Mouse (Mus musculus) gastrocnemius, postnatal 25 days (tissue): ENCODE results near the gene Golga7b. TPM values are rescaled to one million over a fixed set of nuclear protein-coding genes. Genes with fewer than 3 reads are reported as not detected.

ENCODE experiments used
- DNase-seq: peaks from one replicate; pipeline ENCODE4 v3.0.0; 2022
- total RNA-seq, 2 experiments: library from RNA; stranded (reverse); gene quantifications; 1 replicate in 1 of 2; 2 replicates in 1 of 2; pipeline ENCODE4 v1.2.3; 2021

Golga7b gene
- total RNA-seq, 2 experiments from 2014 or later = 1.7 to 2.3 TPM

GRCm38 (mm10) chr19:42249976-42250914, 2.9 kb downstream of the Golga7b start:
- DNase-seq = no peak

- no peak for DNase-seq
Observed at GRCm38 (mm10) chr19:42255438-42255783, 8.0 kb downstream of the Golga7b start.

GRCm38 (mm10) chr19:42255784-42256610, 8.6 kb downstream of the Golga7b start:
- DNase-seq = peak; percentile 52

DNA sequence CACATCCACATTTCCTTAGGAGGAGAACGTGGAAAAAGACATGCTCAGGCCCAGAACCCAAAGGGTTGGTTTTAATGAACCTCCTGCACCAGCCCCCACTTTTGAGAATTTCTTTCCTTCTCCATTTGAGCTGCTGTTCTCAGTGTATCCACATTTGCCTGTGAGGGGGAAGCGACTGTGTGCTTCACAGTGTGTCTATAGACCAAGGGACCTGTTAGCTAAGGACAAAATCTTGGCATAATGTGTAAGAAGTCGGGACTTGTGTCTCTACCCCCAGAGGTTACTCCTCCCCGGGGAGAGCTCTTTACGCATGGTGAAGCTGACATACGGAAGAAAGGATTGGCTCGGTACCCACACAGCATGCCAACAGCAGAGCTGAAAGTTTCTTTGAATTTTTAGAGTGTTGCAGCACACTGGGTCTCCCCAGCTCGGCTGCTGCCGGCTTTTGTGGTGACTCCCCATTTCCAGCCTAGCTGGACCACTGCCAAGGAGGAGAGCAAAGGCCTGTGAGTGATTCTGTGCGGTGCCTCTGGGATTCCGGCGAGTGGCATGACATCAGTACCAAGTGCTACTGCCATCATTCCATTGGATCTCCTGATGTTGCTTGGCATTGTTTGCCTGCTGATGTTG, 9.4 kb downstream of the Golga7b start:
- no peak for DNase-seq

- no peak for DNase-seq
Observed at GRCm38 (mm10) chr19:42257241-42257635, 9.9 kb downstream of the Golga7b start.

DNA sequence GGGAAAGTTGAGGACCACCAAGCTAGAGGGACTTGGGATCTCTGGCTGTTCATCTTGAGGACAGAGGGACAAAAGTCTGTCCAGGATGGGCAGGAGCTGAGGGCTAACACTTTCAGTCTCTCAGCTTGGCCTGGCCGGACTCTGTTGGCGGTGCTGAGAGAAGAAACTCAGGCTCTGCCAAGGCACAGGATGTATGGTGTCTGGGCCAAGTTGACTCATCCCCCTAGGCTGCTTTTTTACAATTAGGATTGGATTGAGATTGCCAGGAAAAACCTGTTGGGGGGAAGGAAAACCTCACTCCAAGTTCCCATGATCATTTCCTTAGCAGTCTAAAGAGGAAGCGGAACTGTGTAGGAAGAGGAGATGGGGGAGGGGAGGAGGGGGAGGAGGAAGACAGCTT, 10.7 kb downstream of the Golga7b start:
- no peak for DNase-seq

DNA sequence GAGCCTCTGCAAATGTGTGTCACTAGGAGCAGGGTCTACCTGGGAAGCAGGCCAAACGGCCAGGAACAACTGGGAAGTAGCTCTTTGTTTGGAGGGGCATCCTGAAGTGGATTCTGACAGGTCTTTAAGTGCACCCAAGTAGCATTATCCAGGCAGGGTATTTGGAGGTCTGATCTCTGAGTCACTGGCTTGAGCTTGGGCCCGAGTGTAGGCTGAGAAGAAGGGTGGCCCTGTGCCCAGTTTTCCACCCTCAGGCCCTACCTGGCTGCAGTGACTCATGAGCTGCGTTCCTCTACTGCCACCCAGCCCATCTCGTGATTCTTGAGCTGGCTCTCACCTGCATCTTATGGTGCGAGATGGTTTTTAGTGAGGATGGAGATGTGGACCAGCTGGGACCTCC, 11.2 kb downstream of the Golga7b start:
- no peak for DNase-seq

DNA sequence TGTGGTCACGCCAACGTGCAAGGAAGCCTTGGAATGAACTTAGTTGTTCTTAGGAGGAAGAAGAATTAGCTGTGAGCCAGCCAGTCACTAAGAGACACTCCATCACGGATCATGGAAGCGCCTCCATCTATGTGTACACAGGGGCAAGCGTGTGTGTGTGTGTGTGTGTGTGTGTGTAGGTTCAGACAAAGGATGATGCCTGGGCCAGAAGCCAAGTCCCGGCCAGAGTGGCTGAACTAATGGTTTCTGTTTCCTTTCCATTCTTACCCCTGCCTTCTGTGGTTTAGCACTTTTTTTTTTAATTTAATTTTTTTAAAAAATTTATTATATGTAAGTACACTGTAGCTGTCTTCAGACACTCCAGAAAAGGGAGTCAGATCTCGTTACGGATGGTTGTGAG, 13.1 kb downstream of the Golga7b start:
- DNase-seq = no peak

DNA sequence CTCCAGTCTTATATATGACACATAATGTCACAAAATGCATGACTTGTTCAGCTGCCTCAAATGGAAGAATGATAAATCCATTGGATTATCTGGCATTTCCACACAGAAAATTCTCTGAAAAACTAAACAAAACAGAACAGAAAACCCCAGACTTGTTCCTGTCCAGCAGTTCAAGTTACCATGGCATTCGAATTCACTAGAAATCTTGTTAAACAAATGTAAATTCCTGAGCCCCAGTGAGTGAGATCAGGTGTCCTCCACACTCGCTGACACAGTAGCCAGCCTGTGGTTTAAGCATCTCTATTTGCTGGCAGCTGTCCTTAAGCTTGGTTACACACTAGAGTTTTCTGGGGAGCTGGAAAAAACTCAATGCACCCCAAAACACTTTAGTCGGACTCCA, 16.1 kb downstream of the Golga7b start:
- DNase-seq = no peak

GRCm38 (mm10) chr19:42268337-42268736, 21.0 kb downstream of the Golga7b start:
- no peak for DNase-seq

GRCm38 (mm10) chr19:42270119-42270518, 22.7 kb downstream of the Golga7b start:
- no peak for DNase-seq

GRCm38 (mm10) chr19:42271182-42271581, 23.8 kb downstream of the Golga7b start:
- no peak for DNase-seq

DNA sequence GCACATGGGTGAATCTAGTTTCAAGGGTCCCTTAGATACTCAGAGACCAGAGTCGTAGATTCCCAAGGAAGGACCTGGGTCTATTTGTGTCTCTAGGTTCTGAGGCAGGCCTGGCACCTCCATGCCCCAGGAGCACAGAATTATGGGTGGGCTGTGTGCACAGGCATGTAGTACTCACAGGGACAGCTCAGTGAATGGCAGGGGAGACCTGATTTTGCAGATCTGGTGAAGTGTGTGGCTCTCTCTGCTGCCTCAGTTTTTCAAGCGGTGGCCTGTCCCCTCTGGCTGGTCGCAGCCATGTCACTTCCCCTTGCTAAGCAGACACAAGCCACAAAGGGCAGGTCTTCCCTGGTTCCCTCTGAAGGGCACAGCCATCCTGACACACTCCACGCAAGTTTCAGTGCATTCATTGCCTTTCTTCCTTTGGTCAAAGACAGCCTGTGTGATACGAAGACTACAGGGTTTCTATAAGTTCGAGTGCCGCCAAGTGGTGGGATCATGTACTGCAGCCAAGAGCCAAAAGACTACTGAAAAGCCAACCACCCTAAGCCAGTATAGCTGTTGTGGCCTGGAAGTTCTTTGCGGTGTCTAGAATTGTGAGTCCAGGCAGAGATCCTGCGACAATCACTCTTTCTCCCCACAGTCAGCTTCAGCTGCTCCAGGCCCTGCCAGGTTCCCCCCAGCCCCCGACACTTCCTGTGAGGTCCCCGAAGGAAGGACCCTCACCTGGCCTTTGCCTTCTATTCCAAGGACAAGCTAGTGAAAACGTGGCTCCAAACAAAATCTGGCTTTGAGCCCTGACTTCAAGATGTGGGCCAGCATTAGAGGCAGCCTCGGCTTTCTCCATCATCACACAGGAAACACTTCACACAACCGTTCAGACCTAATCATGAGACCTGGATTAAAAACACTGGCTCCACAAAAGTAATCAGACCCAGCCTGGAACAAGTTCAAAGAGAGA, 24.9 kb downstream of the Golga7b start:
- DNase-seq = peak; percentile 32

DNA sequence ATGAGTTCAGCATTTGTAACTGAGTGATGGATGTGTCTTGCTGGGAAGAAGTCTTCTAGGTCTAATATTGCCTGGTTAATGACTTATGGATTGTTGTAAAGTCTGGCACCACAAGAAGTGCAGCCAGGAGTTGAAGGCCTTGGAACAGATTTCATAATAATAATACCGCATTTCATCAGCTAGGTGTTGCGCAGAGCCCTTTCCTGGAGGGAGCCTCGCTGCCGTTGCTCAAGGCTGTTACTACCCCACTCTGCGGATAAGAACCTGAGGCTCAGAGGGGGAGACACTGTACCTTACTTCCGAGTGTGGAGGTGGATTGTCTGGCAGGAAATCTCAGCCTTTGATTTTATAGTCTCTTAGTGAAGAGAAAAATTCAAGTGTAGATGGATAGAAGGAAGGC, 29.9 kb downstream of the Golga7b start:
- DNase-seq = no peak

DNA sequence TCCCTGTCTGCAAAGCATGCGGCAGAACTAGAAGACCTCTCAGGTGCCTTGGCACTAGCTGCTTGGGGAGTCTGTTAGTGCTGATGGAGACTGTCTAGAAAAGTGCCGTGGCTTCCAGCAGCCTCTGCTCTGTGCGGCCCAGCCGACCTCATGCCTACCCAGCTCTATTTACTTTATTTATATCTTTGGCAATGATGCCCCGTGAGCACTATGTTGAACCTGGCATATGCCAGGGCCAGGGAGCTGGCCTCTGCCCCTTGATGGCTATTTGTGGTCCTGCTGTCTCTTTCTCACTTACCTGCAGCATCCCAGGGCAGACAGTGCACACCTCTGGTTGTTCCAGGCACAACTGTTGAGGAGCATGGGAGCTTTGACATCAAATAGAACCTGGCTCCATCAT, 31.1 kb downstream of the Golga7b start:
- peak; percentile 46 for DNase-seq

GRCm38 (mm10) chr19:42279611-42280010, 32.2 kb downstream of the Golga7b start:
- no peak for DNase-seq

DNA sequence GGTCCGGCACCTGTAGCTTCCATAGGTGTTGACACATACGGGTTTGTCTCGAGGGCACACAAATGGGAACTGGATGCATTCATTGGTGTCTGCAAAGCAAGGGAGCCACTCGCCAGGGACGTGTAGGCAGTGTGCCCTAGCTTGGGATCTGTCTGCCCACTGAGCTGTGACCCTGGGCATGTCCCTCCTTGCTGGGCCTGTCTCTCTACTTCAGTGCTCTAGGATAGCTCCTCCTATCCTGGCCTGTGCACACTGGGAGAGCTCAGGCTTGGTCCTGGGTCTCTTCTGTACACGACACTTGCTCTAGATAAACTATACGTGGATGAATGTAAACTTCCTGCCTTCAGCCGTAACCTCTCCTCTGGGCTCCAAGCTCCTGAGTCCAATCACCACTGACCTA, 36.8 kb downstream of the Golga7b start:
- DNase-seq = no peak

DNA sequence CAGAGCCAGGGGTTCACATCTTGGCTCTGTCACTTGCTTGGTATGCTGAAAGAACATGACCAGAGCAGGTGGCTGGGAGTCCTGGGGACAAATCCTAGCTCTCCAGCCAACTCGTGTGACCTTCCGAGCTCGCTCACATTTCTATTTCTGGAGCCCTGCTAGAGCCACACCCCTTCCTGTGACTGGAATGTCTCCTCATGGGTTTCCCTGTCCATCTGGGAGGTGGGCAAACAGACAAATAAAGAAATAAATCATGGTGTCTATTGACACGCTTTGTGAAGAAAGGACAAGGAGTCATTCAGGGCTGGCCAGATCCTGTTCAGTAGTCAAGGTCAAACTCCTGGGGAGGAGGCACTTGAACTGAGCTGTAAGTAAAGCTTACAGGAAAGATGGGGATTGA, 41.0 kb downstream of the Golga7b start:
- DNase-seq = no peak

GRCm38 (mm10) chr19:42290954-42291661, 43.7 kb downstream of the Golga7b start:
- peak; percentile 16 for DNase-seq

- DNase-seq = no peak
Observed at GRCm38 (mm10) chr19:42292106-42292505, 44.7 kb downstream of the Golga7b start.

DNA sequence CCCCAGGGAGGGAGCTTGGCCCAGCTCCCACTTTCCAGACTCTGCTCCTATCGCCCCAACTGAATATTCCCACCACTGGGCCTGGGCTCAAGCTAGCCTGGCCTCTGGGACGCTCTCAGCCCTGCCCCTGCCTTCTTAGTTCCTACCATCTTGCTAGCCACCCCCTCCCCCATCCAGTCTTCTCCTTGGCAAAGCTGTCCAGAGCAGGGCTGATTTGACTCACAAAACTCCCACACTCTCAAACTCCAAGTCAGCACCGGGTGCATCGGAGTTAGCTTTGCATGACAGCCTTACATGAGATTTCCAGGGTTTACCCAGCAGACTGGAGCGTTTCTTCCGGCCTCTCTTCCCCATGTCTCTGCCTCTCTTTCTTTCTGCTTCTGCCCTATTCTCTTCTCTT, 45.8 kb downstream of the Golga7b start:
- no peak for DNase-seq
